Mouse (Mus musculus) embryonic fibroblast, embryonic 13.5 days (primary cell): Measurements from ENCODE around the gene Pcbp3.

ENCODE experiments used
- CTCF ChIP-seq: IDR thresholded peaks from 2 replicates; pipeline ENCODE4 v1.5.1; 2011; ENCODE audit warnings: mild to moderate bottlenecking, control low read depth, low read length, moderate library complexity, borderline replicate concordance; ENCODE audit not compliant: insufficient read depth
- POLR2A ChIP-seq: IDR thresholded peaks from 2 replicates; pipeline ENCODE4 v1.6.1; 2011; ENCODE audit warnings: low read depth, mild to moderate bottlenecking, control low read depth, low read length, moderate library complexity

GRCm38 (mm10) chr10:76903099-76903498 lies 58.6 kb downstream of the Pcbp3 start:
- no peak for TF ChIP-seq CTCF
- no peak; the same call in 1 of the 2 replicates for TF ChIP-seq POLR2A
